9 mouse cellular contexts compared by ENCODE assay signal in the genomic region with DNA sequence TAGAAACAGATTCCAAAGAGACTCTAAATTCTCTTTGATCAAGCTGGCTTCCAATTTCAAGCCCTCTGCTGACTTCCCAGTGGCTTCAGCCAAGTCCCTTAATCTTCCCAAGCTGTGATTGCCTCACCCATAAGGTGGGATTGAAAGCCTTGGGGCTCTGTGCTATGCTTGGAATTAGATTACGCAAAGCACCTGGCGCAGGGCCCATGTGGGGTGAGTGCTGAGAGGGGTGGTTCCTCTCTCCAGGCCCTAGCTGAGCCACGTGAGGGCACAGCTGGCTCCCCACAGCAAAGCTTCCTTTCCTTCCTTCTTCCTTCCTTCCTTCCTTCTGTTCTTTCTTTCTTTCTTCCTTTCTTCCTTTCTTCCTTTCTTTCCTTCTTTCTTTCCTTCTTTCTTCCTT. TPM values are rescaled to one million over a fixed set of nuclear protein-coding genes. Genes with fewer than 3 reads are reported as not detected.
DNase-seq lines count a peak whose midpoint lies in the region; ATAC-seq lines count a peak whose summit lies in the region.
"Had no signal": no experiment of that assay in that cellular context is flagged by ENCODE, and none has a peak within 500 bp of the region (broad histone marks: within the 10 kb centered on the region; RNA-seq: fewer than 3 reads in every experiment).

No protein-coding gene starts in this region.

- no peaks in the 10 kb centered on the region for H3K9me3 ChIP-seq in intestine, embryonic 16.5 days (ENCODE audit: control insufficient read depth, low read length)
- no peaks in the 10 kb centered on the region for H3K9me3 ChIP-seq in midbrain, embryonic 14.5 days (ENCODE audit: control insufficient read depth, low read length)

- no peak overlapping the region for H3K4me3 ChIP-seq in intestine, embryonic 16.5 days (ENCODE audit: low read length)
- H3K4me3 ChIP-seq in midbrain, embryonic 14.5 days (replicated peaks; ENCODE audit: low read depth, low read length) = no peak overlapping the region

- peak; percentile 34 to 42 for DNase-seq in cerebellum, postnatal 10 days
- no peak for DNase-seq in cerebellum, postnatal 36 days
- DNase-seq in ovary, postnatal 36 days (ENCODE audit: low spot score) = peak; percentile 83
- no peak for DNase-seq in cerebellum, adult 9-10 months
- DNase-seq in midbrain, embryonic 14.5 days = no peak

- no peak overlapping the region for H3K27ac ChIP-seq in intestine, embryonic 16.5 days (ENCODE audit: low read length)
- H3K27ac ChIP-seq in midbrain, embryonic 14.5 days (replicated peaks; ENCODE audit: low read depth, low read length) = no peak overlapping the region
- H3K27ac ChIP-seq: kidney, postnatal 0 days had no signal

- H3K4me1 ChIP-seq in intestine, embryonic 16.5 days (ENCODE audit: control insufficient read depth, insufficient read depth, low read length) = no peaks in the 10 kb centered on the region
- no peaks in the 10 kb centered on the region for H3K4me1 ChIP-seq in midbrain, embryonic 14.5 days (ENCODE audit: control insufficient read depth, insufficient read depth, low read length)

- 0 out of 2 replicates have a peak, but pooled peaks have one; percentile 51 for ATAC-seq in common myeloid progenitor, adult 5-6 weeks (replicated peaks; ENCODE audit: low read depth, poor library complexity, severe bottlenecking)
- ATAC-seq in hematopoietic stem cell, adult 5-6 weeks (replicated peaks in 1 of 2; ENCODE audit: insufficient read depth in 1 of 2, low FRiP score in 2 of 2, low TSS enrichment in 1 of 2, low read depth in 1 of 2, poor library complexity in 2 of 2, severe bottlenecking in 2 of 2) = peak; percentile 40 to 59; a peak in 1 of 4 replicates
- ATAC-seq in intestine, embryonic 16.5 days = no peak
- ATAC-seq in midbrain, embryonic 14.5 days (ENCODE audit: low FRiP score, low TSS enrichment) = no peak

- H3K4me2 ChIP-seq in intestine, embryonic 16.5 days (ENCODE audit: low read depth, low read length) = no peak overlapping the region
- H3K4me2 ChIP-seq in midbrain, embryonic 14.5 days (ENCODE audit: low read length) = no peak overlapping the region

- H3K27me3 ChIP-seq in intestine, embryonic 16.5 days (replicated peaks; ENCODE audit: control insufficient read depth, insufficient read depth, low read length) = no peaks in the 10 kb centered on the region
- no peaks in the 10 kb centered on the region for H3K27me3 ChIP-seq in midbrain, embryonic 14.5 days (ENCODE audit: control insufficient read depth, insufficient read depth, low read length)

- 51% methylated on average over 3 of the region's 3 CpGs for WGBS in intestine, embryonic 16.5 days
- WGBS in midbrain, embryonic 14.5 days = 55% methylated on average over 3 of the region's 3 CpGs

- no peak overlapping the region for H3K9ac ChIP-seq in intestine, embryonic 16.5 days (ENCODE audit: low read depth, low read length)
- no peak overlapping the region for H3K9ac ChIP-seq in midbrain, embryonic 14.5 days (replicated peaks; ENCODE audit: low read length)

- H3K36me3 ChIP-seq in intestine, embryonic 16.5 days (ENCODE audit: control insufficient read depth, insufficient read depth, low read length) = no peaks in the 10 kb centered on the region
- no peaks in the 10 kb centered on the region for H3K36me3 ChIP-seq in midbrain, embryonic 14.5 days (ENCODE audit: control insufficient read depth, insufficient read depth, low read length)

RNA-seq across cellular contexts. Expression of a gene that starts 54.4 kb away (rescaled TPM):
- 20.0 and 29.7 TPM in 2 replicates for total RNA-seq in common myeloid progenitor, adult 5-6 weeks (2017)
- 29.8 and 36.1 TPM in 2 replicates for total RNA-seq in hematopoietic stem cell, adult 5-6 weeks (2017)
- 46.9 and 54.8 TPM in 2 replicates for polyA plus RNA-seq in intestine, embryonic 16.5 days (2015; fragmentation: Nextera tagmentation; extraction: Ambion mirVana)
- 164 and 168 TPM in 2 replicates for polyA plus RNA-seq in midbrain, embryonic 14.5 days (2014; fragmentation: Nextera tagmentation; extraction: Ambion mirVana)

Comparison
In these comparisons a context has a peak if more than half of its experiments do, and no peak if none do; other contexts are left out.
1. DNase-seq: peak in cerebellum, postnatal 10 days (2 of 2) and ovary, postnatal 36 days (single experiment); none in cerebellum, postnatal 36 days (0 of 2), cerebellum, adult 9-10 months (single experiment) and midbrain, embryonic 14.5 days (single experiment).
2. ATAC-seq: peak in common myeloid progenitor, adult 5-6 weeks (single experiment) and hematopoietic stem cell, adult 5-6 weeks (2 of 2); none in intestine, embryonic 16.5 days (single experiment) and midbrain, embryonic 14.5 days (single experiment).